ENCODE assay signal across 9 mouse cellular contexts in the genomic region with DNA sequence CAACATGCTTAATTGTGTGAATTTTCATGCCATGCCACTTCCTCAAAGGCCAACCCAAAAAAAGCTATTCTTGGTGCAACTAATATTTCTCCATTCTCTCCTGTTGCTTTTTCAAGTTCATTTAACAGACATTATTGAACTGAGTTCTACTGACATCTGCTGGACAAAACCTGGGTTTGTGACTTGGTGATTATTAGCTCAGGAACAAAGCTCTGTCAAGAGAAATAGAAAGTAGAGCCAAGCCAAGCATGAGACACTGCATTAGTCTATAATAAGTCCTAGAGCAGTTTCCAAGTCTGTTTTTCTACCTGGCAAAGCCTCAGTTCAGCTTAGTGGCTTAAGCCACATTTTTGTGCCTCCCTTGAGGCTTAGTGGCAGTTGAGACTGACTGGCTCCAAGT. TPM values are rescaled to one million over a fixed set of nuclear protein-coding genes. Genes with fewer than 3 reads are reported as not detected.
A peak's percentile ranks its signal among the peaks of the same experiment; 100 is the strongest.
DNase-seq lines count a peak whose midpoint lies in the region; ATAC-seq and TF ChIP-seq lines count a peak whose summit lies in the region.
"Had no signal": no experiment of that assay in that cellular context is flagged by ENCODE, and none has a peak within 500 bp of the region (broad histone marks: within the 10 kb centered on the region; RNA-seq: fewer than 3 reads in every experiment).

No protein-coding gene starts in this region.

- no peak overlapping the region for H3K4me3 ChIP-seq in hindbrain, embryonic 14.5 days (replicated peaks; ENCODE audit: low read length)
- H3K4me3 ChIP-seq in hindbrain, embryonic 16.5 days (ENCODE audit: low read length), result no peak overlapping the region
- H3K4me3 ChIP-seq in ES-E14 (ENCODE audit: insufficient read depth in 1 of 2, low read depth in 1 of 2, low read length in 2 of 2, poor library complexity in 1 of 2, severe bottlenecking in 1 of 2), result no peak overlapping the region
- H3K4me3 ChIP-seq: limb, embryonic 12.5 days had no signal

- H3K36me3 ChIP-seq in hindbrain, embryonic 14.5 days (replicated peaks; ENCODE audit: control insufficient read depth, insufficient read depth), result no peaks in the 10 kb centered on the region
- no peaks in the 10 kb centered on the region for H3K36me3 ChIP-seq in hindbrain, embryonic 16.5 days (ENCODE audit: control insufficient read depth, insufficient read depth, low read length)
- H3K36me3 ChIP-seq in ES-E14 (ENCODE audit: control insufficient read depth, insufficient read depth, low read length, poor library complexity, severe bottlenecking), result no peaks in the 10 kb centered on the region
- H3K36me3 ChIP-seq: limb, embryonic 12.5 days had no signal

- ATAC-seq in hindbrain, embryonic 14.5 days (ENCODE audit: low FRiP score), result no peak
- ATAC-seq in hindbrain, embryonic 16.5 days, result no peak

- no peak overlapping the region for H3K9ac ChIP-seq in hindbrain, embryonic 14.5 days
- H3K9ac ChIP-seq in hindbrain, embryonic 16.5 days (ENCODE audit: low read depth, low read length), result no peak overlapping the region
- no peak overlapping the region for H3K9ac ChIP-seq in ES-E14 (ENCODE audit: insufficient read depth, low read depth, low read length, poor library complexity, severe bottlenecking)
- H3K9ac ChIP-seq: limb, embryonic 12.5 days had no signal

- H3K9me3 ChIP-seq in hindbrain, embryonic 14.5 days (ENCODE audit: control insufficient read depth, low read length), result no peaks in the 10 kb centered on the region
- no peaks in the 10 kb centered on the region for H3K9me3 ChIP-seq in hindbrain, embryonic 16.5 days (ENCODE audit: control insufficient read depth, low read length)
- H3K9me3 ChIP-seq in ES-E14 (ENCODE audit: control insufficient read depth, insufficient read depth, low read depth, low read length), result no peaks in the 10 kb centered on the region
- H3K9me3 ChIP-seq: limb, embryonic 12.5 days had no signal

- in situ Hi-C loops in ES-E14 (cut with MboI; ENCODE audit: low sequenced_read_pairs in 2 of 2, unreplicated experiment in 2 of 2), result no loop called here

- no peaks in the 10 kb centered on the region; the same call in 1 of the 2 replicates for H3K4me1 ChIP-seq in hindbrain, embryonic 14.5 days (replicated peaks; ENCODE audit: control insufficient read depth, insufficient read depth, low read length)
- H3K4me1 ChIP-seq in hindbrain, embryonic 16.5 days (ENCODE audit: control insufficient read depth, insufficient read depth, low read depth, low read length), result no peaks in the 10 kb centered on the region
- H3K4me1 ChIP-seq in ES-E14 (ENCODE audit: control insufficient read depth in 2 of 2, insufficient read depth in 2 of 2, low read length in 2 of 2, poor library complexity in 1 of 2), result no peaks in the 10 kb centered on the region

- peak; percentile 64 for DNase-seq in hindbrain, embryonic 14.5 days (ENCODE audit: low spot score)
- DNase-seq in 416B (ENCODE audit: low read depth), result peak; percentile 79
- DNase-seq in ES-E14 (ENCODE audit: low read depth, low spot score), result peak; percentile 24
- peak; percentile 11 to 50 for DNase-seq in heart, postnatal 14 days
- peak; percentile 39 for DNase-seq in skeletal muscle tissue, adult 2 months (ENCODE audit: low read depth, low spot score)
- no peak for DNase-seq in spleen, postnatal 10 days (ENCODE audit: low spot score in 2 of 2)
- no peak for DNase-seq in thymus, postnatal 14 days

- no peak overlapping the region for H3K4me2 ChIP-seq in hindbrain, embryonic 14.5 days (replicated peaks)
- no peak overlapping the region for H3K4me2 ChIP-seq in hindbrain, embryonic 16.5 days (ENCODE audit: low read length)
- H3K4me2 ChIP-seq: limb, embryonic 12.5 days had no signal

- intact Hi-C loops in heart, postnatal 14 days (cut with DNase I), result loop anchor here (1.0 to 5.0 kb wide), 2 partner anchors 50 to 96 kb away; no protein-coding TSS in a partner anchor

- H3K27ac ChIP-seq in hindbrain, embryonic 14.5 days, result no peak overlapping the region
- H3K27ac ChIP-seq in hindbrain, embryonic 16.5 days (ENCODE audit: low read depth, low read length), result no peak overlapping the region
- H3K27ac ChIP-seq in ES-E14 (ENCODE audit: insufficient read depth, low read depth, low read length, poor library complexity, severe bottlenecking), result no peak overlapping the region
- H3K27ac ChIP-seq: limb, embryonic 12.5 days had no signal

- no peaks in the 10 kb centered on the region for H3K27me3 ChIP-seq in hindbrain, embryonic 14.5 days (ENCODE audit: control insufficient read depth, insufficient read depth, low read length)
- H3K27me3 ChIP-seq in hindbrain, embryonic 16.5 days (replicated peaks; ENCODE audit: control insufficient read depth, insufficient read depth, low read length), result no peaks in the 10 kb centered on the region
- H3K27me3 ChIP-seq: limb, embryonic 12.5 days had no signal

TF ChIP-seq in ES-E14, 5 proteins besides CTCF, POLR2A, EP300 and RAD21:
- TF ChIP-seq ZC3H11A (IDR thresholded peaks at IDR 0.05; ENCODE audit: borderline replicate concordance, low read depth, low read length) (no peak), HCFC1 (IDR thresholded peaks at IDR 0.05; ENCODE audit: borderline replicate concordance, insufficient read depth, low read length) (no peak), CHD2 (IDR thresholded peaks at IDR 0.05; ENCODE audit: low read depth, low read length) (no peak), ZNF384 (IDR thresholded peaks at IDR 0.05; ENCODE audit: low read depth, low read length) (no peak), MAFK (IDR thresholded peaks at IDR 0.05; ENCODE audit: insufficient read depth, low read depth, low read length) (no peak)
TF ChIP-seq in ES-E14: peak in this region for 0.

RNA-seq across cellular contexts. Expression of a gene that starts 45.9 kb away (rescaled TPM):
- polyA plus RNA-seq in hindbrain, embryonic 14.5 days (2014; fragmentation: Nextera tagmentation; extraction: Ambion mirVana), result 196 and 197 TPM in 2 replicates
- polyA plus RNA-seq in hindbrain, embryonic 16.5 days (2015; fragmentation: Nextera tagmentation; extraction: Ambion mirVana), result 190 and 191 TPM in 2 replicates
- total RNA-seq in ES-E14 (2012; rRNA removed), result 41.2 and 71.6 TPM in 2 replicates
- total RNA-seq in heart, postnatal 14 days (2021), result 10 to 100 TPM; 32.3 to 33.8 TPM

RNA-seq across cellular contexts. Expression of a gene that starts 47.6 kb away (rescaled TPM):
- polyA plus RNA-seq in hindbrain, embryonic 14.5 days (2014; fragmentation: Nextera tagmentation; extraction: Ambion mirVana), result 0.27 and 1.6 TPM in 2 replicates
- 1.7 and 57.7 TPM in 2 replicates for polyA plus RNA-seq in hindbrain, embryonic 16.5 days (2015; fragmentation: Nextera tagmentation; extraction: Ambion mirVana)
- not detected in 2 replicates for total RNA-seq in ES-E14 (2012; rRNA removed)
- 10 to 100 TPM; 25.3 to 35.9 TPM for total RNA-seq in heart, postnatal 14 days (2021)

Comparison
In these comparisons a context has a peak if more than half of its experiments do, and no peak if none do; other contexts are left out.
1. DNase-seq: peak in hindbrain, embryonic 14.5 days (single experiment), 416B (single experiment), ES-E14 (single experiment), heart, postnatal 14 days (2 of 2) and skeletal muscle tissue, adult 2 months (single experiment); none in spleen, postnatal 10 days (0 of 2) and thymus, postnatal 14 days (single experiment).
2. RNA of a gene that starts 47.6 kb away (total RNA-seq): 25.3 to 35.9 TPM in heart, postnatal 14 days; not detected in ES-E14; every median in the first group is over 10 times any median in the second.